ENCODE assay signal across 16 mouse cellular contexts in the genomic region with DNA sequence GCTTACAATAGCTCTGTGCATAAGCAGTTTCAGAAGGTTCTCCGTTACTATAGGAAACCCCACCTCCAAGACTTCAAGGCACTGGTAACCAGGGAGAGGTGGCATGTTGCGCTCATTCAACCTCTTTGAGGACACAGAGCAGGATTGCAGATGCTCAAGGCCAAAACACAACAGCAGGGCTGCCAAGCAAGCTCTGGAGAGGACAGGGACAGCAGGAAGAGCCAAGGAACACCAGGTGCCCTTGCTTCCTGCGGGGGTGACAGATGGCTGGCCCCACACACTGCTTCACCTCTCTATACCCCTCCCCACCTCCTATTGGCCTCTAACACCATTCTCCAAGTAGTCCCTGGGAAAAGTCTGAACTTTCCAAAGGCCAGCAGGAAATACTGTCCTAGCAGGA. TPM values are rescaled to one million over a fixed set of nuclear protein-coding genes. Genes with fewer than 3 reads are reported as not detected.
A peak's percentile ranks its signal among the peaks of the same experiment; 100 is the strongest.
DNase-seq lines count a peak whose midpoint lies in the region.
"Had no signal": no experiment of that assay in that cellular context is flagged by ENCODE, and none has a peak within 500 bp of the region (broad histone marks: within the 10 kb centered on the region; RNA-seq: fewer than 3 reads in every experiment).

No protein-coding gene starts in this region.

- DNase-seq in adrenal gland, postnatal 14 days: peak; percentile 22
- no peak for DNase-seq in adrenal gland, postnatal 10 days
- DNase-seq in brain, adult 2 months (ENCODE audit: low read depth, low spot score): peak; percentile 46
- DNase-seq in cerebellum, adult 8-10 months: peak; percentile 26
- peak; percentile 38 to 39 for DNase-seq in cerebellum, postnatal 36 days
- no peak for DNase-seq in yolk sac, embryonic 10.5 days (ENCODE audit: low spot score)
- no peak for DNase-seq in Muller cell, postnatal 12 days (ENCODE audit: inconsistent ontology term)
- DNase-seq: heart, postnatal 10 days; kidney, adult 18-20 months; kidney, postnatal 4 days; layer of hippocampus, postnatal 36 days; liver, embryonic 13.5 days; lung, adult 18-20 months; lung, postnatal 4 days; thymus, adult 2 months; thymus, postnatal 36 days had no signal

RNA-seq across cellular contexts. Expression of gene Cacna2d3, which starts 9.0 kb away (rescaled TPM):
- 3.1 and 3.5 TPM in 2 replicates for total RNA-seq in adrenal gland, postnatal 14 days (2021)
- total RNA-seq in adrenal gland, postnatal 10 days (2021): 1 to 10 TPM; 1.5 to 3.2 TPM

Comparison
In these comparisons a context has a peak if more than half of its experiments do, and no peak if none do; other contexts are left out.
1. DNase-seq: peak in adrenal gland, postnatal 14 days (single experiment), brain, adult 2 months (single experiment), cerebellum, adult 8-10 months (single experiment) and cerebellum, postnatal 36 days (2 of 2); none in adrenal gland, postnatal 10 days (single experiment), yolk sac, embryonic 10.5 days (single experiment) and Muller cell, postnatal 12 days (single experiment).